Mouse (Mus musculus) left cerebral cortex, adult 9 months (tissue): ENCODE results near the gene C2cd6.
A peak's percentile ranks its signal among the peaks of the same experiment; 100 is the strongest.

Source experiments
- DNase-seq, 2 experiments: peaks; one replicate each; pipeline ENCODE4 v3.0.0; 2022; ENCODE audit warnings: low spot score in 2 of 2

The C2cd6 gene

DNA sequence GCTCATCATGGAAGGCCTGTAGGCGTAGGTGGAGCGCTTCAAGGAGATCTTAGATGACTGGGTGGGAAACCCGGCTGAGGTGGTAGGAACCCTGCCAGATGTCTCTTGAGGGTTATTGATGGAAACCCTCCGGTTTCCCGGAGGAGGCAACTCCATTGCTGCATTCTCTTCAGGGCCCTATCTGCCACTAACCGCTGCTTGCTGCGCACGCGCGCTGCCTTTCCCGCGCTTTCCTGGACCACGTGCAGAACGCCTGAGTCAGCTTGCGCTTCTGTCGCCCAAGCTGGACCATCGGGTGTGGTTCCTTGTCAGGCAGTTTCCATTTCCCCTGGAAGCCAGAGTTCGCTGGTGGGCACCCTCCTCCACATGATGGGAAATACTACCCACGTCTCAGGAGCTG lies at the start of gene C2cd6:
Gene C2cd6, minus strand, starts transcription at position 196 of the 400 bp plus-strand sequence.
- DNase-seq, result no peak

DNA sequence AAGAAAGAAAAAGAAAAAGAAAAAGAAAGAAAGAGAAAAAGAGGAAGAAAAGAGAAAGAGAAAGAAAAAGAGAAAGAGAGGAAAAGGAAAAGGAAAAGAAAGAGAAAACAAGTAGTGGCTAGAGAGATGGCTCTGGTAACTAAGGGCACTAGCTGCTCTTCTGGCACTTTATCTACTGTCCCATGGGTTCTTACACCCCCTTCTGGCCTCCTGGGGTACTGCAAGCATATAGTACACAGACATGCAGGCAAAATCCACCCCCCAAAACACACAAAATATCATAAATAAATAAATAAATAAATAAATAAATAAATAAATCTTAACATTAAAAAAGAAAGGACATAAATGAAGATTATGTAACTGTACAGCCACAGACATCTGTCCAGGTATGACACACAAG lies 48.1 kb upstream of the C2cd6 start:
- peak in 1 of 2 experiments; percentile 25 for DNase-seq

DNA sequence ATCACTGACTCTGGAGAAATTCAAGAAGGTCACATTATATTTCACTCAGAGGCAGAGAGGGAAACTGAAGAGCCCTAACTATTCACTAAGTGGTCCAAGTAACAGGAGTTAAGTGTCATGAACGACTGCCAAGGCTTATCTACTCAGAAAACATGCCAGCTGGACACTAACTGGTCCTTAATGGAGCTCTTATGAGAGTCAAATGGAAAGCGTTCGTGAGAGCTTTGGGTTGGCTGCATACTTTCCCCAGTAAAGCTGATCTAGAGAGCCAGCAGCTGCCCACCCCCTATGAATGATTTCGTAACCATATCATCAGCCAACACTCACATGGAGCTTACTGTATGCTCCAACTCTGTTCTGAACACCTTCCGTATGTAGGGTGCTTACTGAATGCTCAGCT lies 39.7 kb upstream of the C2cd6 start:
- DNase-seq, result no peak

DNA sequence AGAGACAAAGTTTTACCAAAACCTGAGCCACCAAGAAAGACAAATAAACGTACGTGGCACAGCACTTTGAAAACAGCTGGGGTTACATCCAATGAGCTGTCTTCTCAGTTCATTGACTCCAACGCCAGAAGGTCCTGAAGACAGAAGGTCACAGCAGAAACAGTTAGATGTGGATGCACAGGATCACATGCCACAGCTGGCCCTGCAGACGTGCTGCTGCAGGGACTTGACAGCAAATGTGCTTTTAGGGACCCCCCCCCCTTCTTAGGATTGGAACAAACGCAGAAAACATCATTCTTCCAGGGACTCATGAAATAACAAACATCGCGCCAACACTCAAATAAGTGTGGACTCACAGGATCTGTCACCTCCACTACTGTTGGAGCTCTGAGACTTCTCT lies 34.2 kb upstream of the C2cd6 start:
- no peak for DNase-seq

DNA sequence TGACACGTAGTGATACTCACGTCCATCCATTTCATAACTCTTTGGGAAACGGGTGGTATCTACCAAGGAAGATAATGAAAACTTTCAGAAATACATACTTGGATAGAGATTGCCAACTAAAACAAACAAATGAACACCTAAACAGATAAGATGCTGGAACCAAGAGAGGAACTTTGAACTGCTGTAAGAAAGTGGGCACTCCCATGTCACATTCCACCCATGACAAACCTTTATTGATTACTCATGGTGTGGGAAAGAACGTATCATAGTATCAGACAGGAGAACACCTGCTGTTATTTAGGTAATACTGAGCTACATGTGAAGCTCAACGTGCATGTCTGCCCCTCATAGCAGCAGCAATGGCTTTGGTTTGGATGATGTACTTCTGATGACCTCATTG lies 30.9 kb upstream of the C2cd6 start:
- DNase-seq, result no peak

DNA sequence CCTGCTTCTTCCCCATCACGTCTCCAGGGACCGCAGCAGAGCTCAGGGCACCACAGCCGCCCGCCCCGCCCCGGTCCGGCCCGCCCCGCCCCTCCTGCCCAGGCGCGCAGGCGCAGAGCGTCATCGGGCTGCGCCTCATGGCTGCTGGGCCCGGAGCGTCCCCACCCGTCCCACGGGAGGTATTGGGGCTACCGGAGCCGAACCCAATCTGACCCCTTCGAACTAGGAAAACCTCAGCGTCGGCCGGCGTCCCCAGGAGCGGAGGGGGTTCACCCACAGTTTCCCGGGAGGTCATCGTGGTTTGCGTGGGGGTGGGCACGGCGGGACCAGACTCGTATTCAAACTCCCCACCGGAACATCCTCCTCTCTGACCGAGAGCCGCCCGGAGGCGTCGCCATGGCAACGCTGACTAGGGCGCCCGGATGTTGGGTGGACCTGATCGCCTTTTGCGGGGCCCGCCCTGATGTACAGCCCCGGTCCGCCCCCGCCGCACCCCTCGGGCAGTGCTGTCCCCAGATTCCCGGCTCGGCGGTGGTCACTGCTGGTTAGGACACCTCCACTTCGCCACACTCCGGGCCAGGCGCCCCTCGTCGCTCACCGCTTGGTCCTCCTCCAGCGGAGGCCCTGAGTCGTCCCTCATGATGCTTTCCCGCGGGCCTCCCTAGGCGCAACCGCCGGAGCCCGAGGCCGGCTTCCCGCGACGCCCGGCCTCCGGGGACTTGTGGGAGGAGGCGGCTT lies 25.2 kb upstream of the C2cd6 start, which contains the start of gene Tmem237:
Gene Tmem237, minus strand, starts transcription at position 689 of the 738 bp plus-strand sequence.
- DNase-seq, result peak; percentile 79 to 93

DNA sequence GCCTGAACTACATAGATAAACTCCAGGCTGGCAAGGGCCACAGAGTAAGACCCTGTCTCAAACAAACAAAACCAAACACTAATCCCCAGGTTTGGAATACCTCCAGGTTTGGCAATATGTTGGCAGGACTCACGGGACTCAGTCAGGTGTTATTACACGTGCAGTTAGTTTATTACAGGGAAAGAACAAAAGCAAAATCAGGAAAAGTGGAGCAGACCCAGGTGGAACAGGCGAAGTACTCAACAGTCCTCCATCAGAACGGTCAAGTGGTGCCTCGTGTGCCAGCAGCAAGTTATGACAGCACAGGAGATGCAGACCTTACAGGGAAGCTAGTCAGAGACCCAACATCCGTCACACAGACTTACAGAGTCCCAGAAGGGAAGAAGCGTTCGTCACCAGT lies 15.8 kb upstream of the C2cd6 start:
- DNase-seq, result no peak

DNA sequence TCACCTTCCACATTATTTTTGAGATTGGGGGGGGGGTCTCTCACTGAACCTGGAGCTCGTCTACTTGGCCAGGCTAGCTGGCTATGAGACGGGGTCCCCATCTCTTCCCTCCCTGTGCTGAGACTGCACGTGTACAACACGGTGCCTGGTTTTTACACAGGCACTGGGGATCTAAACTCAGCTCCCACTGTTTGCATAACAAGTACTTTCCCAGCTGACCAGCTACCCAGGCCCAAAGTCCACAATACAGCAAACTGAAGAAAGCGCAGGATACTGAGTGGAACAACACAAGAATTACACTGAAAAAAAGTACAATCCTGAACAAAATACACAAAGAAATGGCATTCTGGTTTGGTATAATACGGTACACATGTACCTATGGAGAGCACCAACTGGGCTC lies 7.4 kb upstream of the C2cd6 start:
- DNase-seq, result no peak

DNA sequence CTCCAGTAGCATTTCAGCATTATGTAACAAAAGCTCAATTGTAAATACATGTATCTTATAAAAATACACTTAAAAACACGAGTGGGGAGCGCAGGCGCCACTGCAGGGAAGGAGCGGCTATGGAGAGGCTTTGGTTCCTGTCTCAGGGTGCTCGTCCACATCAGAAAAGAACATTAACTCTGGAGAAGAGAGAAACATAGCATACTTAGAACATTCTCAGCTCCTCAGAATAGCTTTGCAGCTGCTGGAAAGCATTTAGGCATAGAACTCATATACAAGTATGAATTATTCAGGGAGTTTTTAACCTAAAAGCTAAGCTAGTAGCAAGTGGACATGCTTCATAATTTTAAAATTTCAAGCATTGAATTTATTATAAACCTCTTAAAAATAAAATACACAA lies 6.3 kb upstream of the C2cd6 start:
- no peak for DNase-seq

DNA sequence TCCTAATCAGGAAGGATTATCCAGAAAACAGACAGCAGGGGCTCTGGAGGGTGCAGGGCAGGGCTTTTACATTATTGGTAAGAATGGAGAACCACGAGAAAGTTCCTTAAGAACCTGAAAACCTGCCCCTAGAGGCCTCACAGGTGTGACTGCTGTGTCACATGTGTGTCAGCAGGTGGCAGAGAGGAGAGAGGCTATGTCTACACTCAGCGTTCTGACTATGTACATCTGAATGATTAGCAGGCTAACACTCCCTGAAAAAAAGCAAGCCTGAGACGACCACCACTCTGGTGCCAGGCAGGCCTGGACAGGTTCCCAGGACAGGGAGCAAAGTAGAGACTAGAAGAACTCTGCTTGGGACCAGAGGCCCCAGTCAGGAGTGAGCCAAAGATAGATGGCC lies 23.8 kb downstream of the C2cd6 start:
- DNase-seq, result no peak

DNA sequence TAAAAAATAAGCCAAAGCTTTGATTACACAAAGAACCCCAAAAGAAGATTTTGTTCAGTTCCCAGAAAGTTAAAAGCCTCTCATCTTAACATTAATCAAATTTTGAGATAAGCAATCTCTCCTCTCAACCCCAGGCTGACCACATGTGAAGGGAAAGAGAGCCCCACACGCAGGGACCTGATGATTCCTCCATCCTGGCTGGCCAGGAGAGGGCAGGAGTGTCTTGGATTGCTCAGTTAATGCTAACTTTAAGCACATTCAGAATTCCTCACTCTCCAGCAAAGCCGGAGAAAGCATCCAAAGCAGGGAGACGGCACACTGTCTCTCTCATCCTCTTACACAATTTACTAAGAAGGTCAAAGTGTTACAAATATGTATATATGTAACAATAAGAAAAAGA lies 26.7 kb downstream of the C2cd6 start:
- peak in 1 of 2 experiments; percentile 12 for DNase-seq

DNA sequence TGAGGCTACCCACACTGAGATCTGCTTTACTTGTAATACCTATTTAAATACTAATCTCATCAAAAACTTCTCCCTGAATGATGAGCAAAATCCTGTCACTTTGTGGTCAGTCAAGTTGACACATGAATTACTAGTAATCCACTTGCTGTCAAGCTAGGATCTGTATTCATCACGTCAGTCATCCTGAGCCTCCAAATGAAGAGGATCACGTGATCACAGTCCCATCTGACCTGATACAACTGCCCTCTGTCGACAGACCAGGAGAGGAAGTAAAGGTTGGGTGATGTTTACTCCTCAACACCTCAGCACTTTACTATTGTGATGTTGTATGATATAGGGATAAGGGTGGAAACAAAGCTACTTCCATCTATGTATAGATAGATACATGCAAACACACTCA lies 31.0 kb downstream of the C2cd6 start:
- DNase-seq, result no peak

DNA sequence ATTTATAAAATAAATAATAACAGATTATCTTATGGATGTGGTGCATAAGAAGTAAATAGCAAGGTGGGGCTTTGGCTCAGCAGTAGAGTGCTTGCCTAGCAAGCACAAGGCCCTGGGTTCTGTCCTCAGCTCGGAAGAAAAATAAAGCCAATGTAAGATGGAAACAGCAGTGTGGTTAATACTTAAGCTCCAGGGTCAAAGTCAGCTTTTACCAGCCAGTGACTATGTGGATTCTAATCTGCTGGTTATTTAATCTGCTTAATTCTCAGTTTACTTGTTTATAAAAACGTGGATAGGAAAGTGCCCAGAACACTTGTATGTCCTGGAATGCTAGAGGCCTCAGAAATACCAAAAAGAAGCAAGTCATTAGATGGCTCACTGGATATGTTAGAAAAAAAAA lies 37.7 kb downstream of the C2cd6 start:
- DNase-seq, result no peak

DNA sequence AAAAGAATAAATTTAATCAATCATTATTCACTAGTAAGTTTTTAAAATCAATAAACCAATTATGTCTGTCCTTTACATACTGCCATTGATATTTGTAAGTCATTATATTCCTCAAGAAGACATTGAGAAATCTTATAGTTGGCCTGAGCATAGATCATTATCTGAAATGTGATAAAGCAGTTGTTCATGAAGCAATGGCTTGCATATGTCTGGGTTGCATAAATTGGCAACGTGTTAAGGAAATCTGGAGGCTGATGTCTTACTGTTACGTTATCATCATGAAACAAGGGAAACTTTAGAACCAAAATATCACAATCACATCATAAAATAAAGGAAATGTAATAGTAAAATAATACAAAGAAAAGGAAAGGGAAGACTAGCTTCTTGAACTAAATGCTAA lies 43.4 kb downstream of the C2cd6 start:
- no peak for DNase-seq

DNA sequence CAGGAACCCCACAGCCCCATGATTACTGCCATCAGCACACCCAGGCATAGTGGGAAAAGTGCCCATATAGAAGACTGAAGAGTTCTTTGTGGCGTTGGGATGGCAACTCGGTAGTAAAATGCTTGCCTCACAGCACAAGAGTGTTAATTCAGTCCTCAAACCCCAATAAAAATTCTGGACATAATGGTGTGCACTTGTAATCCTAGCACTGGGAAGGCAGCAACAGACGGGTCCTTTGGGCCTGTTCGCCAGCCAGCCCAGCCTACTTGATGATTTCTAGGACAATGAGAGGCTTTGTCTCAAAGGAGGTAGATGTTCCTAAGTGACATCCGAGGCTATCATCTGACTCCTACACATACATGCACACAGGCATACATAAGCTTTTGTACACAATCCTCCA lies 57.0 kb downstream of the C2cd6 start:
- no peak for DNase-seq

DNA sequence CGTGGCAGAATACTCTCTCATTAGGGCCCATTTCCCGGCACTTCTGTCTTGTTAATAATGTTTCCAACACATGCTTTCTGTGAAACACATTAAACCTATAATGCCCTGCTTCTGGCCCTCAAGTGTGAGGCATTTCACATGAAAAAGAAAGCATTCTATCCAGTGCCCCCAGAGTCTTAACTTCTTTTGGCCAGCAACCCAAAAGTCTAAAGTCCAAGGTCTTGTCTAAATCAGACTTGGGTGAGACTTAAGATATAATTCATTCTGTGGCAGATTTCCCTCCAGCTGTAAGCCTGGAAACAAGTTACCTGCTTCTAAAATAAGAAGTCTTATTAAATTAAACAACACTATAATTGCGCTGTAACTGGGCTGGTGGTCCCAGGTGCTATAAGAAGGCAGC lies 73.1 kb downstream of the C2cd6 start:
- DNase-seq, result no peak

DNA sequence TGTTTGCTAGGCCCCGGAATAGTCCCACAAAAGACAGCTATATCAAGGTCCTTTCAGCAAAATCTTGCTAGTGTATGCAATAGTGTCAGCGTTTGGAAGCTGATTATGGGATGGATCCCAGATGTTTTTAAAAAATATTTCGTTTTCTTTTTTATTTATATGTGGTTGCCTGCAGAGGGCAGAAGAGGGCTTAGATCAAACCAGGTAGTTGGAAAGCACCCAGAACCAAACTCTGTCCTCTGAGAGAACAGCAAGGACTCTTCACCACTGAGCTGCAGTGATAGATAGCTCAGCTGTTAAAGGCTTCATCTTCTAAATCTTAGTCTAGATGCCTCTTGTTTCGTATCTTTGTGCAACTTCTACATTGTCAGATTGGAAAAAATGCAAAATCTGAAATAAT lies 85.5 kb downstream of the C2cd6 start:
- no peak for DNase-seq
